Mouse (Mus musculus): ENCODE measurements around the gene Cst6. TPM values are rescaled to one million over a fixed set of nuclear protein-coding genes. Genes with fewer than 3 reads are reported as not detected.
A peak's percentile ranks its signal among the peaks of the same experiment; 100 is the strongest.

Gene Cst6
- total and polyA plus RNA-seq, 3 experiments = 0.26 TPM; not detected in 2

DNA sequence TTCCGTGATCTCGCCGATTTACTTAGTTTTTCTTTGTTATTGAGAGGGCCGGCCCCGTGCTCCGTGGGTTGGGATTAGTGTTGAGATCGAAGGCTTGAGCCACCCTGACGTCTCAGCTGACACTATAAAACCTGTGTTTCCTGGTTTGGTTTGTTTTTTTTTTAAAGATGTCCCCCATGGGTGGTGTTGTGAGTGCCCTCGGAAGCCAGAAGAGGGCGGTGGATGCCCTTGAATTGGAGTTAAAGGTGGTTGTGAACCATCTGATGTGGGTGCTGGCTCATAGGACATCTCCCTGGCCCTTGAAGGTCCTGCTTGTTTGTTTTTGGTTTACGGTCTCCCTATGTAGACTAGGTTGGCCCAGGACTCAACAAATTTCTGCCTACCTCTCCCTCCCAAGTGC, 18.1 kb upstream of the Cst6 start:
- peak overlapping the region; percentile 73 to 98 for H3K4me3 ChIP-seq (ENCODE audit: control insufficient read depth in 1 of 2, insufficient read depth in 1 of 2, low read depth in 2 of 2, low read length in 2 of 2)
- H3K27me3 ChIP-seq (ENCODE audit: control insufficient read depth in 1 of 2, insufficient read depth in 2 of 2, low read length in 2 of 2) = no peaks in the 10 kb centered on the region
- H3K27ac ChIP-seq (ENCODE audit: control insufficient read depth, low read depth, low read length) = peak overlapping the region; percentile 94
- TF ChIP-seq UBTF (IDR thresholded peaks at IDR 0.05; ENCODE audit: borderline replicate concordance, insufficient read depth, low read depth, low read length) (no peak), RAD21 (IDR thresholded peaks at IDR 0.05; ENCODE audit: low read depth, low read length) (peak; percentile 38), TCF12 (IDR thresholded peaks at IDR 0.05; ENCODE audit: low read depth, low read length) (0 out of 2 replicates have a peak, but pooled peaks have one; percentile 12), GATA1 (IDR thresholded peaks at IDR 0.05; ENCODE audit: low read depth, low read length) (no peak), E2F4 (IDR thresholded peaks at IDR 0.05; ENCODE audit: borderline replicate concordance, low read depth, low read length) (no peak), SIN3A (IDR thresholded peaks at IDR 0.05; ENCODE audit: low read length) (no peak), GABPA (IDR thresholded peaks at IDR 0.05; ENCODE audit: low read depth, low read length) (no peak), ZKSCAN1 (IDR thresholded peaks at IDR 0.05; ENCODE audit: low read depth, low read length) (no peak), MEF2A (IDR thresholded peaks at IDR 0.05; ENCODE audit: extremely low read depth, insufficient replicate concordance, low read depth, low read length, poor library complexity, severe bottlenecking) (no peak), CTCF (IDR thresholded peaks at IDR 0.05 in 2 of 3, conservative IDR thresholded peaks at IDR 0.05 in 1 of 3; ENCODE audit: control insufficient read depth in 1 of 3, insufficient read depth in 1 of 3, low read depth in 2 of 3, low read length in 3 of 3, poor library complexity in 1 of 3, severe bottlenecking in 1 of 3) (peak; percentile 7 to 56 (median 47); a peak in 5 of 6 replicates), MAZ (IDR thresholded peaks at IDR 0.05; ENCODE audit: low read depth, low read length) (no peak), ELF1 (IDR thresholded peaks at IDR 0.05; ENCODE audit: low read depth, low read length) (0 out of 2 replicates have a peak, but pooled peaks have one; percentile 36), MAX (IDR thresholded peaks at IDR 0.05; ENCODE audit: low read length) (no peak), ZNF384 (IDR thresholded peaks at IDR 0.05; ENCODE audit: low read depth, low read length) (peak; percentile 74), CHD1 (IDR thresholded peaks at IDR 0.05; ENCODE audit: low read depth, low read length) (no peak)
- peaks cover 1 to 30% of the 10 kb centered on the region in 2 experiments; a peak in 3 of 4 replicates for H3K36me3 ChIP-seq (ENCODE audit: control insufficient read depth in 1 of 2, insufficient read depth in 2 of 2, low read length in 2 of 2)
- H3K9ac ChIP-seq (ENCODE audit: control insufficient read depth, low read depth, low read length, poor library complexity, severe bottlenecking) = peak overlapping the region; percentile 98
- no peaks in the 10 kb centered on the region for H3K9me3 ChIP-seq (replicated peaks; ENCODE audit: insufficient read depth, low read length)
- H3K4me1 ChIP-seq (ENCODE audit: control insufficient read depth in 1 of 2, insufficient read depth in 2 of 2, low read length in 2 of 2) = peaks cover 0 to 33% of the 10 kb centered on the region in 2 experiments; a peak in 3 of 4 replicates
- H3K79me2 ChIP-seq (ENCODE audit: control insufficient read depth, insufficient read depth, low read length, poor library complexity) = peaks cover 39% of the 10 kb centered on the region
- peak; percentile 59 for DNase-seq (ENCODE audit: low read depth, low spot score)

DNA sequence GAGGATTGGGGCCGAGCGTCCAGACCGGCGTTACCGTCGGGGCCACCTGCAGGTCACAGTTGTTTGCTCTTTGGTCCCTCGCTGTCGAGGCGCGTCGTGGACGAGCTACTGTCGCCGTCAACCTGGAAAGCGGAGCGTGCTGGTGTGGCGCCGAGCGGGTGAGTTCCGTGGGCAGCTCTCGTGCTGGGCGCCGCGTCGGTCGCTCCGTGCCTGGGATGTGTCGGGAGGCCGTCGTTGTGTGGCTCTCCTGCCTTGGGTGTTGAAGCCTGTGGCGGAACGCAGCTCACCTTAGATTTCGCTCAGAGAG, 17.6 kb upstream of the Cst6 start, which contains the start of gene Banf1:
Gene Banf1 (minus strand): TSS at position 116 of the 307 bp plus-strand sequence.
- Histone ChIP-seq H3K4me3 (ENCODE audit: control insufficient read depth in 1 of 2, insufficient read depth in 1 of 2, low read depth in 2 of 2, low read length in 2 of 2) (peak within 1 kb of the TSS; percentile 77 to 98), H3K9ac (ENCODE audit: control insufficient read depth, low read depth, low read length, poor library complexity, severe bottlenecking) (peak within 1 kb of the TSS; percentile 98), H3K27me3 (ENCODE audit: control insufficient read depth in 1 of 2, insufficient read depth in 2 of 2, low read length in 2 of 2) (no peaks in the 10 kb centered on the region), H3K9me3 (replicated peaks; ENCODE audit: insufficient read depth, low read length) (no peaks in the 10 kb centered on the region), H3K79me2 (ENCODE audit: control insufficient read depth, insufficient read depth, low read length, poor library complexity) (peaks cover 39% of the 10 kb centered on the region), H3K36me3 (ENCODE audit: control insufficient read depth in 1 of 2, insufficient read depth in 2 of 2, low read length in 2 of 2) (peaks cover 1 to 30% of the 10 kb centered on the region in 2 experiments; a peak in 3 of 4 replicates), H3K27ac (ENCODE audit: control insufficient read depth, low read depth, low read length) (peak within 1 kb of the TSS; percentile 94), H3K4me1 (ENCODE audit: control insufficient read depth in 1 of 2, insufficient read depth in 2 of 2, low read length in 2 of 2) (peaks cover 0 to 33% of the 10 kb centered on the region in 2 experiments; a peak in 3 of 4 replicates)
- TF ChIP-seq POLR2A (IDR thresholded peaks at IDR 0.05; ENCODE audit: control insufficient read depth in 1 of 2, insufficient read depth in 1 of 2, low read depth in 1 of 2, low read length in 2 of 2, poor library complexity in 1 of 2) = peak in 1 of 2 experiments; percentile 57; a peak in 2 of 4 replicates
- TF ChIP-seq POLR2AphosphoS2 (IDR thresholded peaks at IDR 0.05; ENCODE audit: low read length) = 0 out of 2 replicates have a peak, but pooled peaks have one; percentile 54
- TF ChIP-seq MAX (IDR thresholded peaks at IDR 0.05; ENCODE audit: low read length) = peak; percentile 51; the same call in 1 of the 2 replicates
- no peak for TF ChIP-seq CTCF (IDR thresholded peaks at IDR 0.05 in 2 of 3, conservative IDR thresholded peaks at IDR 0.05 in 1 of 3; ENCODE audit: control insufficient read depth in 1 of 3, insufficient read depth in 1 of 3, low read depth in 2 of 3, low read length in 3 of 3, poor library complexity in 1 of 3, severe bottlenecking in 1 of 3)
- TF ChIP-seq USF2 (IDR thresholded peaks at IDR 0.05; ENCODE audit: borderline replicate concordance in 1 of 2, insufficient read depth in 1 of 2, low read depth in 1 of 2, low read length in 2 of 2) = no peak
- TF ChIP-seq MYC (IDR thresholded peaks at IDR 0.05; ENCODE audit: low read depth, low read length) = 0 out of 2 replicates have a peak, but pooled peaks have one; percentile 5
- no peak for DNase-seq (ENCODE audit: low read depth, low spot score)

Data from MEL (cell line).